Mouse (Mus musculus): ENCODE measurements around the gene Map3k13. TPM values are rescaled to one million over a fixed set of nuclear protein-coding genes. Genes with fewer than 3 reads are reported as not detected.

Gene Map3k13
- polyA plus RNA-seq, 1 experiment from 2014 or later: 1.7 TPM

GRCm38 (mm10) chr16:21916681-21917080 lies 122.5 kb downstream of the Map3k13 start:
- no peaks in the 10 kb centered on the region for H3K36me3 ChIP-seq (ENCODE audit: control insufficient read depth, insufficient read depth, low read length)
- WGBS: 76% methylated on average over 7 of the region's 7 CpGs
- DNase-seq (ENCODE audit: low spot score) (no peak), ATAC-seq (replicated peaks; ENCODE audit: low FRiP score, low TSS enrichment, low read depth) (no peak)
- no peak overlapping the region for H3K4me2 ChIP-seq (ENCODE audit: low read length)
- H3K4me3 ChIP-seq (ENCODE audit: low read depth, low read length): no peak overlapping the region
- H3K27me3 ChIP-seq (replicated peaks; ENCODE audit: control insufficient read depth, insufficient read depth, low read length): no peaks in the 10 kb centered on the region
- no peaks in the 10 kb centered on the region for H3K9me3 ChIP-seq (ENCODE audit: control insufficient read depth, low read length)
- no peak overlapping the region for H3K27ac ChIP-seq (ENCODE audit: low read depth)
- H3K4me1 ChIP-seq (replicated peaks; ENCODE audit: control insufficient read depth, insufficient read depth, low read length): no peaks in the 10 kb centered on the region
- no peak overlapping the region for H3K9ac ChIP-seq (ENCODE audit: low read length)

GRCm38 (mm10) chr16:21928471-21928870 lies 134.3 kb downstream of the Map3k13 start:
- H3K9me3 ChIP-seq (ENCODE audit: control insufficient read depth, low read length): no peaks in the 10 kb centered on the region
- H3K36me3 ChIP-seq (ENCODE audit: control insufficient read depth, insufficient read depth, low read length): peaks cover 16% of the 10 kb centered on the region
- 69% methylated on average over 13 of the region's 13 CpGs for WGBS
- DNase-seq (ENCODE audit: low spot score): no peak
- no peak overlapping the region for H3K27ac ChIP-seq (ENCODE audit: low read depth)
- ATAC-seq (replicated peaks; ENCODE audit: low FRiP score, low TSS enrichment, low read depth): no peak
- H3K9ac ChIP-seq (ENCODE audit: low read length): no peak overlapping the region
- no peaks in the 10 kb centered on the region for H3K27me3 ChIP-seq (replicated peaks; ENCODE audit: control insufficient read depth, insufficient read depth, low read length)
- no peak overlapping the region for H3K4me2 ChIP-seq (ENCODE audit: low read length)
- H3K4me3 ChIP-seq (ENCODE audit: low read depth, low read length): no peak overlapping the region
- no peaks in the 10 kb centered on the region for H3K4me1 ChIP-seq (replicated peaks; ENCODE audit: control insufficient read depth, insufficient read depth, low read length)

- ATAC-seq (replicated peaks; ENCODE audit: low FRiP score, low TSS enrichment, low read depth) (peak; percentile 95), DNase-seq (ENCODE audit: low spot score) (peak; percentile 95)
- Histone ChIP-seq H3K36me3 (ENCODE audit: control insufficient read depth, insufficient read depth, low read length) (no peaks in the 10 kb centered on the region), H3K27ac (ENCODE audit: low read depth) (peak within 1 kb of the TSS; percentile 29; the same call in 1 of the 2 replicates), H3K4me1 (replicated peaks; ENCODE audit: control insufficient read depth, insufficient read depth, low read length) (no peaks in the 10 kb centered on the region), H3K9me3 (ENCODE audit: control insufficient read depth, low read length) (no peaks in the 10 kb centered on the region), H3K4me2 (ENCODE audit: low read length) (peak within 1 kb of the TSS; percentile 69), H3K27me3 (replicated peaks; ENCODE audit: control insufficient read depth, insufficient read depth, low read length) (no peaks in the 10 kb centered on the region), H3K4me3 (ENCODE audit: low read depth, low read length) (peak within 1 kb of the TSS; percentile 65), H3K9ac (ENCODE audit: low read length) (peak within 1 kb of the TSS; percentile 65)
- 1% methylated on average over 63 of the region's 63 CpGs for WGBS
Observed at GRCm38 (mm10) chr16:21946761-21947715, 152.9 kb downstream of the Map3k13 start, which contains the start of gene Tmem41a. Gene Tmem41a, minus strand, starts transcription at chr16:21947552.

GRCm38 (mm10) chr16:21955591-21955990 lies 161.4 kb downstream of the Map3k13 start:
- 85% methylated on average over 12 of the region's 12 CpGs for WGBS

GRCm38 (mm10) chr16:21965576-21965975 lies 171.4 kb downstream of the Map3k13 start:
- DNase-seq (ENCODE audit: low spot score) (no peak), ATAC-seq (replicated peaks; ENCODE audit: low FRiP score, low TSS enrichment, low read depth) (no peak)
- 87% methylated on average over 3 of the region's 3 CpGs for WGBS
- Histone ChIP-seq H3K36me3 (ENCODE audit: control insufficient read depth, insufficient read depth, low read length) (no peaks in the 10 kb centered on the region), H3K27me3 (replicated peaks; ENCODE audit: control insufficient read depth, insufficient read depth, low read length) (no peaks in the 10 kb centered on the region), H3K9me3 (ENCODE audit: control insufficient read depth, low read length) (0 out of 2 replicates have a peak, but pooled peaks cover 4% of the 10 kb centered on the region), H3K4me1 (replicated peaks; ENCODE audit: control insufficient read depth, insufficient read depth, low read length) (no peaks in the 10 kb centered on the region), H3K4me3 (ENCODE audit: low read depth, low read length) (no peak overlapping the region), H3K9ac (ENCODE audit: low read length) (no peak overlapping the region), H3K4me2 (ENCODE audit: low read length) (no peak overlapping the region), H3K27ac (ENCODE audit: low read depth) (no peak overlapping the region)

More at GRCm38 (mm10) chr16:21955591-21955990, 161.4 kb downstream of the Map3k13 start:
- Histone ChIP-seq H3K9ac (ENCODE audit: low read length) (no peak overlapping the region), H3K27ac (ENCODE audit: low read depth) (no peak overlapping the region), H3K4me1 (replicated peaks; ENCODE audit: control insufficient read depth, insufficient read depth, low read length) (no peaks in the 10 kb centered on the region), H3K4me2 (ENCODE audit: low read length) (no peak overlapping the region), H3K4me3 (ENCODE audit: low read depth, low read length) (no peak overlapping the region), H3K9me3 (ENCODE audit: control insufficient read depth, low read length) (peaks cover 2% of the 10 kb centered on the region; the same call in 1 of the 2 replicates), H3K27me3 (replicated peaks; ENCODE audit: control insufficient read depth, insufficient read depth, low read length) (no peaks in the 10 kb centered on the region), H3K36me3 (ENCODE audit: control insufficient read depth, insufficient read depth, low read length) (no peaks in the 10 kb centered on the region)
- DNase-seq (ENCODE audit: low spot score) (no peak), ATAC-seq (replicated peaks; ENCODE audit: low FRiP score, low TSS enrichment, low read depth) (no peak)

- no peak overlapping the region for H3K4me2 ChIP-seq (ENCODE audit: low read length)
- H3K9me3 ChIP-seq (ENCODE audit: control insufficient read depth, low read length): 0 out of 2 replicates have a peak, but pooled peaks cover 4% of the 10 kb centered on the region
- H3K27me3 ChIP-seq (replicated peaks; ENCODE audit: control insufficient read depth, insufficient read depth, low read length): no peaks in the 10 kb centered on the region
- no peak for DNase-seq (ENCODE audit: low spot score)
- no peak overlapping the region for H3K9ac ChIP-seq (ENCODE audit: low read length)
- H3K27ac ChIP-seq (ENCODE audit: low read depth): no peak overlapping the region
- ATAC-seq (replicated peaks; ENCODE audit: low FRiP score, low TSS enrichment, low read depth): no peak
- no peaks in the 10 kb centered on the region for H3K4me1 ChIP-seq (replicated peaks; ENCODE audit: control insufficient read depth, insufficient read depth, low read length)
- 79% methylated on average over 5 of the region's 5 CpGs for WGBS
- H3K4me3 ChIP-seq (ENCODE audit: low read depth, low read length): no peak overlapping the region
- H3K36me3 ChIP-seq (ENCODE audit: control insufficient read depth, insufficient read depth, low read length): no peaks in the 10 kb centered on the region
Observed at GRCm38 (mm10) chr16:21969874-21970273, 175.7 kb downstream of the Map3k13 start.

GRCm38 (mm10) chr16:21970536-21970935 lies 176.4 kb downstream of the Map3k13 start:
- ATAC-seq (replicated peaks; ENCODE audit: low FRiP score, low TSS enrichment, low read depth) (no peak), DNase-seq (ENCODE audit: low spot score) (no peak)
- 0 out of 2 replicates have a peak, but pooled peaks cover 4% of the 10 kb centered on the region for H3K9me3 ChIP-seq (ENCODE audit: control insufficient read depth, low read length)
- no peak overlapping the region for H3K4me3 ChIP-seq (ENCODE audit: low read depth, low read length)
- H3K36me3 ChIP-seq (ENCODE audit: control insufficient read depth, insufficient read depth, low read length): no peaks in the 10 kb centered on the region
- H3K9ac ChIP-seq (ENCODE audit: low read length): no peak overlapping the region
- H3K4me2 ChIP-seq (ENCODE audit: low read length): no peak overlapping the region
- no peak overlapping the region for H3K27ac ChIP-seq (ENCODE audit: low read depth)
- no peaks in the 10 kb centered on the region for H3K4me1 ChIP-seq (replicated peaks; ENCODE audit: control insufficient read depth, insufficient read depth, low read length)
- WGBS: 68% methylated on average over 6 of the region's 6 CpGs
- no peaks in the 10 kb centered on the region for H3K27me3 ChIP-seq (replicated peaks; ENCODE audit: control insufficient read depth, insufficient read depth, low read length)

- Histone ChIP-seq H3K9me3 (ENCODE audit: control insufficient read depth, low read length) (0 out of 2 replicates have a peak, but pooled peaks cover 4% of the 10 kb centered on the region), H3K27ac (ENCODE audit: low read depth) (no peak overlapping the region), H3K4me3 (ENCODE audit: low read depth, low read length) (no peak overlapping the region), H3K27me3 (replicated peaks; ENCODE audit: control insufficient read depth, insufficient read depth, low read length) (no peaks in the 10 kb centered on the region), H3K4me2 (ENCODE audit: low read length) (no peak overlapping the region), H3K36me3 (ENCODE audit: control insufficient read depth, insufficient read depth, low read length) (no peaks in the 10 kb centered on the region), H3K4me1 (replicated peaks; ENCODE audit: control insufficient read depth, insufficient read depth, low read length) (no peaks in the 10 kb centered on the region; the same call in 1 of the 2 replicates), H3K9ac (ENCODE audit: low read length) (no peak overlapping the region)
- ATAC-seq (replicated peaks; ENCODE audit: low FRiP score, low TSS enrichment, low read depth) (no peak), DNase-seq (ENCODE audit: low spot score) (no peak)
- 73% methylated on average over 4 of the region's 4 CpGs for WGBS
Observed at GRCm38 (mm10) chr16:21971446-21971845, 177.3 kb downstream of the Map3k13 start.
